Mouse (Mus musculus) urinary bladder, postnatal 36 days (tissue): Measurements from ENCODE around the gene Galnt14.
A peak's percentile ranks its signal among the peaks of the same experiment; 100 is the strongest.

Source experiments
- DNase-seq, 2 experiments: peaks; one replicate each; pipeline ENCODE4 v3.0.0; 2022; ENCODE audit warnings: low spot score in 2 of 2, mixed read lengths in 1 of 2

Galnt14 gene

DNA sequence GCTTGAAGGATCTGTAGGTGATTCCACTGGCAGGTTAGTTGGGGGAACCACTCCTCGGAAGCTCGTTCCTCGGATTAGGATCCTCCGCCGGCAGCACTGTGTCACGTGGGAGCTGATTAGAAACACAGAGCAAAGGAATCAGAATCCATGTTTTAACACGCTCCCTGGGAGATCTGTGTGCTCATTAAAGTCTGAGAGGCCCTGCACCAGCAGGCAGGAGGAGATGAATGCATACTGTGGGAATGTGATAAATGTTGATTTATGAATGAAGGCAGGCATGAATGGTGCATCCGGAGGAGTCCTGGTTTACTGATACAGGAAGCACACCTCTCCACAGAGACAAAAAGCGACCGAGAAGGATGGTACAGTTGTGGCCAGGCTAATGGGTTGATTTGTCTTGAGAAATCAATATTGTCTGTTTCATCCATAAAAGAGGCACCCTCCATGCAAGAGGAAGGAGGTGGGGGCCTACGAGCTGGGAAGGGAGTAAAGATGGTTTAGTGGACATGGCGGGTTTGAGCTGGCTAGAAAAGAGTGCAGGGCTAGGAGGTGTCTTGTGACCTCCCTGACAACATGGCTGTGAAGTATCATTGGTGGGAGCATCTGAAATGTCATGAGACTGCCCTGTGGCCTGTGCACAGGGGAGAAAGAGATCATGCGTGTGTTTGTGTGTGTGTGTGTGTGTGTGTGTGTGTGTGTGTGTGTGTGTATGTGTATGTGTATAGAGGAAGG, 202.3 kb downstream of the Galnt14 start:
- no peak for DNase-seq

- no peak for DNase-seq
Measured at GRCm38 (mm10) chr17:73504111-73504510, 206.1 kb downstream of the Galnt14 start.

GRCm38 (mm10) chr17:73502613-73503012, 207.6 kb downstream of the Galnt14 start:
- no peak for DNase-seq

- no peak for DNase-seq
Measured at GRCm38 (mm10) chr17:73489519-73489918, 220.7 kb downstream of the Galnt14 start.

GRCm38 (mm10) chr17:73487792-73488191, 222.5 kb downstream of the Galnt14 start:
- peak in 1 of 2 experiments; percentile 6 for DNase-seq

DNA sequence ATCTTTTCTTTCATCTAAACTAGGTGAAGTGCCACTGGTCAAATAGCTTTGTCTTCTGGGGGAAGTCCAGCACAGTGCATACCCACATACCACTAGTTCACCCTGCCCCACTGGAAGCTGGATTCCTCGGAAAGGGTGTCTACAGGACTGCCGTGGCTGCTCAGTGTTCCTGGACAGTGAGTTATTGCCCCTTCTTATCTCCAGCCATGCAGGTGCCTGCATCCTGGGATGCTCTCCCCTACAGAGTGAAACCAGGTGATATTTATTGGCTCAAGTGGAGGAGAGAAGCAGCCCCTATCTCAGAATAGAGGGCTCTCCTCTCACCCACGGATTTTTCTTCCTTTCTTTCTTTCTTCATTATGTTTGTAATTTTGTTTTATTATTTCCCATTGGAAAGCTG, 222.9 kb downstream of the Galnt14 start:
- DNase-seq: no peak

DNA sequence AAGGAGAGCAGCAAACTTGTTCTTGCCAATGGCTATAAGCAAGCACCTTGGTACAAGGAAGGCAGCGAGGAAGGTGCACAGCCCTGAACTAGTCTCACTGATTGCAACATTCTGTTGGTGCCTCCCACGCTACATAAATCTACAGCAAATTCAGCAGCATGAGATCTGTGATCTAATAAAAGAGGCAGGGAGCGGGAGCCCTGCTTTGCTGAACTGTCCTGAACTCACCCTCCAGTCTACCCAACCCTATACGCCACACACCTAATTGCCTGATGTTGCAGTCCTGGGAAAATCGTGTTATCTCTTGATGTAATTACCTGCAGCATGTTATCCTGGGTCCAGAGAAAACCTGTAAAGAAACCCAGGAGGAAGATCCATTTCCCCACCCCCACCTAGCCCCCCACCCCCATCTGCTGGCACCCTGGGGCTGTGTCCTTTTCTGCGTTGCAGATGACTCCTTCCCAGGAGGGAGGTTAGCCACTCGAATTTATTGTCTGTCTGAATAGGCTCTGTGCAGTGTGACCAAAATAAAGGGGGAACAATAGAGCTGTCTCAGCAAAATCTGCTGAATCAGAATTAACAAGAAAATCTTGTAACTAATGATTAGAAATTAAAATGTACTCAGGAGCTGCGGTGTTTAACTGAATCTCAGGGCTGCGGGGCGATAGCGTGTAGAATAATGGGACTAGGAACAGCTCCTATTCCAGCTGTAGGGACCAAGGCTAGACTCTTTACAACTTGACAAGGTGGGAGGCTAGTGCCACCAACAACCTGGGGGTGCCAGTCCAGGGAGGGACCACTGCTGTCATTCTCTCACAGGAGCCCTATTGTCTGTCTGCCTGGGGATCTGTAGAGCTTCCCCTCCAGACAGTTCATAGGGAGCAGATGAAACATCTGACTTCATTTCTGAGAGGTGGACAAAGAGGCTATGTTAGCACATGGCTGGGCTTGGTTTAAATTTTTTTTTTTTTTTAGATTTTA, 232.9 kb downstream of the Galnt14 start:
- no peak for DNase-seq

DNA sequence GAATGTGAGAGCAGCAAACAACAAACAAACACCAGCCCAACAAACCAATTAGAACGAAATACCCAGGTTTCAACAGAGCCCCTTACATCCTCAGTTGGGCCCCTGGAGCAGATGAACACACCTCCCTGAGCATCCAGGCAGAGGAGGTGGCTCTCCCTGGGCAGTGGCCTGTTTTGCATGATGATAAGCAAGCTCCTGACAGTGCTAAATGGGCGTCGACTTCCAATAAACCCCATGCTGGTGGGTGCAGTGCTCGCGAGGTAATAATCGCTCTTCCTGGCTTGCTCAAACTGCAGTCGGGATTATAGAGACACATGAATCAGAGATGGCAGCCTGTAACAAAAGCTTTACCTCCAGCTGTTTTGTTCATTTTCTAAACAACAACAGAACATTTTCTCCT, 235.9 kb downstream of the Galnt14 start:
- no peak for DNase-seq

GRCm38 (mm10) chr17:73473012-73473411, 237.2 kb downstream of the Galnt14 start:
- DNase-seq: no peak

GRCm38 (mm10) chr17:73460874-73461273, 249.4 kb downstream of the Galnt14 start:
- DNase-seq: no peak

- DNase-seq: no peak
Measured at GRCm38 (mm10) chr17:73458741-73459140, 251.5 kb downstream of the Galnt14 start.

GRCm38 (mm10) chr17:73456551-73456950, 253.7 kb downstream of the Galnt14 start:
- DNase-seq: no peak

GRCm38 (mm10) chr17:73453646-73454045, 256.6 kb downstream of the Galnt14 start:
- no peak for DNase-seq

GRCm38 (mm10) chr17:73452151-73452760, 258.0 kb downstream of the Galnt14 start:
- DNase-seq: no peak

GRCm38 (mm10) chr17:73449104-73449503, 261.1 kb downstream of the Galnt14 start:
- DNase-seq: no peak
